Mouse (Mus musculus): ENCODE measurements at regions not wholly inside any gene's neighbourhood (a gene's known extent, or its start where the extent isn't known, plus 50 kb on each side); places are given as distances from the start of the nearest gene placed in this dataset.
A peak's percentile ranks its signal among the peaks of the same experiment; 100 is the strongest.

GRCm38 (mm10) chr9:92769528-92769927, 227.5 kb downstream of the Plod2 start:
- Histone ChIP-seq H3K27me3 (ENCODE audit: insufficient read depth, low read length) (no peaks in the 10 kb centered on the region), H3K27ac (no peak overlapping the region), H3K36me3 (ENCODE audit: insufficient read depth, low read length) (no peaks in the 10 kb centered on the region), H3K4me1 (replicated peaks; ENCODE audit: insufficient read depth, low read length) (no peaks in the 10 kb centered on the region), H3K9me3 (replicated peaks; ENCODE audit: low read length) (no peaks in the 10 kb centered on the region), H3K4me2 (ENCODE audit: low read length) (no peak overlapping the region), H3K4me3 (replicated peaks; ENCODE audit: low read depth, low read length) (no peak overlapping the region), H3K9ac (ENCODE audit: low read depth, low read length) (no peak overlapping the region)
- 60% methylated on average over 2 of the region's 2 CpGs for WGBS
- peak; percentile 63 for TF ChIP-seq CTCF (IDR thresholded peaks at IDR 0.05; ENCODE audit: low read depth)
- ATAC-seq (replicated peaks; ENCODE audit: low FRiP score, low read depth), result no peak
- no peak for DNase-seq (ENCODE audit: low spot score)

GRCm38 (mm10) chr9:92771002-92771401, 229.0 kb downstream of the Plod2 start:
- Histone ChIP-seq H3K4me1 (replicated peaks; ENCODE audit: insufficient read depth, low read length) (no peaks in the 10 kb centered on the region), H3K27ac (no peak overlapping the region), H3K36me3 (ENCODE audit: insufficient read depth, low read length) (no peaks in the 10 kb centered on the region), H3K9ac (ENCODE audit: low read depth, low read length) (no peak overlapping the region), H3K9me3 (replicated peaks; ENCODE audit: low read length) (no peaks in the 10 kb centered on the region), H3K27me3 (ENCODE audit: insufficient read depth, low read length) (no peaks in the 10 kb centered on the region), H3K4me2 (ENCODE audit: low read length) (no peak overlapping the region), H3K4me3 (replicated peaks; ENCODE audit: low read depth, low read length) (no peak overlapping the region)
- no peak for DNase-seq (ENCODE audit: low spot score)
- TF ChIP-seq CTCF (IDR thresholded peaks at IDR 0.05; ENCODE audit: low read depth), result no peak
- no peak for ATAC-seq (replicated peaks; ENCODE audit: low FRiP score, low read depth)
- WGBS, result 74% methylated on average over 2 of the region's 2 CpGs

GRCm38 (mm10) chr9:92771716-92772115, 229.7 kb downstream of the Plod2 start:
- ATAC-seq (replicated peaks; ENCODE audit: low FRiP score, low read depth), result no peak
- Histone ChIP-seq H3K4me2 (ENCODE audit: low read length) (no peak overlapping the region), H3K27ac (no peak overlapping the region), H3K4me3 (replicated peaks; ENCODE audit: low read depth, low read length) (no peak overlapping the region), H3K4me1 (replicated peaks; ENCODE audit: insufficient read depth, low read length) (no peaks in the 10 kb centered on the region), H3K9me3 (replicated peaks; ENCODE audit: low read length) (no peaks in the 10 kb centered on the region), H3K36me3 (ENCODE audit: insufficient read depth, low read length) (no peaks in the 10 kb centered on the region), H3K27me3 (ENCODE audit: insufficient read depth, low read length) (no peaks in the 10 kb centered on the region), H3K9ac (ENCODE audit: low read depth, low read length) (no peak overlapping the region)
- no peak for TF ChIP-seq CTCF (IDR thresholded peaks at IDR 0.05; ENCODE audit: low read depth)
- 33% methylated on average over 3 of the region's 3 CpGs for WGBS
- peak; percentile 14 for DNase-seq (ENCODE audit: low spot score)

- Histone ChIP-seq H3K4me1 (replicated peaks; ENCODE audit: insufficient read depth, low read length) (no peaks in the 10 kb centered on the region), H3K4me3 (replicated peaks; ENCODE audit: low read depth, low read length) (no peak overlapping the region), H3K36me3 (ENCODE audit: insufficient read depth, low read length) (no peaks in the 10 kb centered on the region), H3K27me3 (ENCODE audit: insufficient read depth, low read length) (no peaks in the 10 kb centered on the region), H3K27ac (no peak overlapping the region), H3K4me2 (ENCODE audit: low read length) (no peak overlapping the region), H3K9ac (ENCODE audit: low read depth, low read length) (no peak overlapping the region), H3K9me3 (replicated peaks; ENCODE audit: low read length) (no peaks in the 10 kb centered on the region)
- DNase-seq (ENCODE audit: low spot score) (peak; percentile 64), ATAC-seq (replicated peaks; ENCODE audit: low FRiP score, low read depth) (no peak)
- TF ChIP-seq CTCF (IDR thresholded peaks at IDR 0.05; ENCODE audit: low read depth), result no peak
These were observed 241.0 kb downstream of the Plod2 start for GRCm38 (mm10) chr9:92782922-92783454.

- no peak overlapping the region for H3K4me3 ChIP-seq (replicated peaks; ENCODE audit: low read depth, low read length)
- no peak for TF ChIP-seq CTCF (IDR thresholded peaks at IDR 0.05; ENCODE audit: low read depth)
- 58% methylated on average over 1 of the region's 1 CpGs for WGBS
- H3K4me1 ChIP-seq (replicated peaks; ENCODE audit: insufficient read depth, low read length), result no peaks in the 10 kb centered on the region
- no peak overlapping the region for H3K27ac ChIP-seq
- no peaks in the 10 kb centered on the region for H3K27me3 ChIP-seq (ENCODE audit: insufficient read depth, low read length)
- no peaks in the 10 kb centered on the region for H3K9me3 ChIP-seq (replicated peaks; ENCODE audit: low read length)
- no peak overlapping the region for H3K4me2 ChIP-seq (ENCODE audit: low read length)
- no peak overlapping the region for H3K9ac ChIP-seq (ENCODE audit: low read depth, low read length)
- H3K36me3 ChIP-seq (ENCODE audit: insufficient read depth, low read length), result no peaks in the 10 kb centered on the region
- DNase-seq (ENCODE audit: low spot score) (no peak), ATAC-seq (replicated peaks; ENCODE audit: low FRiP score, low read depth) (no peak)
These were observed 257.7 kb downstream of the Plod2 start for GRCm38 (mm10) chr9:92799695-92800094.

GRCm38 (mm10) chr9:92809469-92809868, 267.4 kb downstream of the Plod2 start:
- DNase-seq (ENCODE audit: low spot score) (no peak), ATAC-seq (replicated peaks; ENCODE audit: low FRiP score, low read depth) (no peak)
- Histone ChIP-seq H3K27me3 (ENCODE audit: insufficient read depth, low read length) (no peaks in the 10 kb centered on the region), H3K4me3 (replicated peaks; ENCODE audit: low read depth, low read length) (no peak overlapping the region), H3K9ac (ENCODE audit: low read depth, low read length) (no peak overlapping the region), H3K36me3 (ENCODE audit: insufficient read depth, low read length) (no peaks in the 10 kb centered on the region), H3K4me1 (replicated peaks; ENCODE audit: insufficient read depth, low read length) (no peaks in the 10 kb centered on the region), H3K27ac (no peak overlapping the region), H3K4me2 (ENCODE audit: low read length) (no peak overlapping the region), H3K9me3 (replicated peaks; ENCODE audit: low read length) (no peaks in the 10 kb centered on the region)
- no peak for TF ChIP-seq CTCF (IDR thresholded peaks at IDR 0.05; ENCODE audit: low read depth)

GRCm38 (mm10) chr9:92820721-92821120, 278.7 kb downstream of the Plod2 start:
- DNase-seq (ENCODE audit: low spot score), result peak; percentile 57
- no peak for TF ChIP-seq CTCF (IDR thresholded peaks at IDR 0.05; ENCODE audit: low read depth)
- Histone ChIP-seq H3K4me1 (replicated peaks; ENCODE audit: insufficient read depth, low read length) (no peaks in the 10 kb centered on the region), H3K4me3 (replicated peaks; ENCODE audit: low read depth, low read length) (peak overlapping the region; percentile 26), H3K36me3 (ENCODE audit: insufficient read depth, low read length) (no peaks in the 10 kb centered on the region), H3K27ac (no peak overlapping the region), H3K9me3 (replicated peaks; ENCODE audit: low read length) (no peaks in the 10 kb centered on the region), H3K4me2 (ENCODE audit: low read length) (peak overlapping the region; percentile 52), H3K27me3 (ENCODE audit: insufficient read depth, low read length) (no peaks in the 10 kb centered on the region), H3K9ac (ENCODE audit: low read depth, low read length) (no peak overlapping the region)
- no peak for ATAC-seq (replicated peaks; ENCODE audit: low FRiP score, low read depth)
- WGBS, result 22% methylated on average over 11 of the region's 11 CpGs
